Mouse (Mus musculus): Measurements from ENCODE around the gene Ctsh.
A peak's percentile ranks its signal among the peaks of the same experiment; 100 is the strongest.

Gene Ctsh

DNA sequence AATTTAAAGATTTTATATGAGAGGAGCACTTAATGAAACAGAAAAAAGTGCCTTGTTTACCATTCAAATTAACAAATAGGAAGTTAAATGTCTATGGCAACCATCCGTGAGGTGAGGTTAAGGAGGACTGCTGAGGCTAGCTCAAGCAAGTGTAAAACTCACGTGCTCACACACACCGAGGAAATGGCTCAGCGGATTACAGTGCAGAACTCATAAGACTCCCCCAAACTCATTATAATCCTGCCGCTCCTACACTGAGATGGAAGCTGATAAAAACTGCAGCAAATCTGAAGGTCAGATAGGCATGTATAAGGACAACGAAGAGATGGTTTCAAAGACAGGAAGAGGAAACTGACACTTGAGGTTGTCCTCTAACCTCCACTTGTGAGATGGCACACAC lies 55.4 kb downstream of the Ctsh start:
- no peak for DNase-seq (ENCODE audit: low read depth, low spot score)

DNA sequence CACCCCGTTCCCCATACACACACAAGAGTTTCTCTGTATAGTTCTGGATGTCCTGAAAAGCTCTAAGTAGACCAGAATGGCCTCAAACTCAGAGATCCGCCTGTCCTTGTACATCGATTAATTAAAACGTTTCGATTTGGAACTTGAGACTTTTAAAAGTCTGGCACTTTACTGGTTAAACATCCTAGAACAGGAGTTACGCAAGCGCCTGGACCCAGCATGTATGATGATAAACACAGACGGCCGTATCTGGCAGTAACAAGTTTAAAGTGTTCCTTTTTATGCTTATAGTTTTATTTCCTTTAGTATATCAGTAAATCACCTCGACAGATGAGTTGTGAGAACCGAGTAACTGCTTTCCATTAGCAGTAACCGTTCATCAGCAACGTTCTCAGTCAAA lies 59.2 kb downstream of the Ctsh start:
- no peak for DNase-seq (ENCODE audit: low read depth, low spot score)

DNA sequence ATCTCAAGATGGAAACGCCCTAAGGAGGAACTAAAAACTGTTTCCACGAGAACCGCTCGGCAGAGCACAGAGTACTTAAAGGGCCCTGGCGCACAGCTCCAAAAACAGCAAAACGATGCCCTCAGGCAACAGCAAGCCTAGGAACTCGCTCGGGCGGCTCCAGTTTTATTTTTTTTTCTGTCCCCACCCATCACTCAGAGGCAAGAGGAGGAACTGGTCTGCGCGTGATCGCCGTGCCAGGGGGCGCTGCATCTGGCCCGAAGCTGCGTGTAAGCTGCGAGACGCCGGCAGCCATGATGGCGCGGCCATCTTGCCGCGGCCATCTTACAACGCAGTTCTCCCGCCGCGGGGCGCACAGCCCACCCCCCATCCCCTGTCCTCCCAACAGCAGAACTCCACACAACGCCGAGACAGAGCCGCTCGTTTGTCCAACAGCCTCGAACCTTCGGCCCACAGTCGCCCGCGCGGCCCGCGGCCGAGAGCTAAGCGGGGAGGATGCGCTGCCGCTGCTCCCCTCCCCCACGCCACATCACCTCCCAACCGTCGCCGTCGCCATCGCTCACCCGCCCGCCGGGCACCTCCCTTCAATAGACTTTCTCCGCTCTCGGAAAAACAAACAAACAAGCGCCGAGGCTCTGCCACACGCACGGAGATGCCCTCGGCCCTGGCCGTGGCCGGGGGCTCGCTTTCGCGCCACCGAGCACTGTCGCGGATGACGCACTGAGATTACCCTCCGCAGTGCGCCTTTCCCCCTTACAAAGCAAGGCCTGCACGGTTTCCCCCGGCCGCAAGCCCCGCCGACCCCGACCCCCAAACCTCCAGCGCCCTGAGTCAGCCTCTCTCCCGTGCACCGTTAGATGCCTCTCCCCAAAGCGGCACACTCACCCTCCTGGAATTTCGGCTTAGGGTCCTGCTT lies 60.0 kb downstream of the Ctsh start:
- DNase-seq (ENCODE audit: low read depth, low spot score) = peak; percentile 92

DNA sequence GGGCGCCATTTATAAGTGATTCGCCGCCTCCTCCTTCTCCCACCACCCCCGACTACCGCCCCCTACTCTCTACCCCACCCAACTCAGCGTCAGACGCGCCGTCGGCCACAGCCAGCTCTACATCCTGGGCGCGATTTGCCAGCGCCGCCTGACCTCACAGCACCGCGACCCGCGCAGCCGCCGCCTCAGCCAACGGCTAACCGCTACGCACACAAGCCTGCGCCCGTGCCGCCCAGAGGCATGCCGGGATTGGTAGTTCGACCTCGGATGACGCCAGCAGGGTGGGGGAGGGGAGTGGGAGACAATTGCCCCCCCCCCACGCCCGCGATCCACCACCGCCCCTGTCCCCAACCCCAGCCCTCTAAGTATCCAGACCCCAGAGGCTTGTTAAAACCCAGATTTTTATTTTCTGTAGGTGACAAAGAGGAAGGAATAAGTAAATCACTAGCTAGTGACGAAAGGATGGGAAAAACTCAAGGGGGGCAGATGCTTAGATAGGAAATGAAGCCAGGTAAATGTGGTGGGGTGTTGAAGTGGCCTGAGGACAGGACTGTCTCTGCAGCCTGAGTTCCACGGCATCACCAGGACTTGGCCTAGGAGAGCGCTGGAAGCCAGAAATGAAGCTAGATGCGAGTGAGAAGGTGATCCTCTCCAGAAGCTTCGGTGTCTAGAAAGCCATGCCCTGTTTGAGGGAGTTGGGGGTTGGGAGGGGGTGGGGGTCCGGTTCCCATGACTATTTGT lies 60.8 kb downstream of the Ctsh start, which contains the start of gene Morf4l1:
Gene Morf4l1 (minus strand): TSS at position 208 of the 741 bp plus-strand sequence.
- peak; percentile 97 for DNase-seq (ENCODE audit: low read depth, low spot score)

DNA sequence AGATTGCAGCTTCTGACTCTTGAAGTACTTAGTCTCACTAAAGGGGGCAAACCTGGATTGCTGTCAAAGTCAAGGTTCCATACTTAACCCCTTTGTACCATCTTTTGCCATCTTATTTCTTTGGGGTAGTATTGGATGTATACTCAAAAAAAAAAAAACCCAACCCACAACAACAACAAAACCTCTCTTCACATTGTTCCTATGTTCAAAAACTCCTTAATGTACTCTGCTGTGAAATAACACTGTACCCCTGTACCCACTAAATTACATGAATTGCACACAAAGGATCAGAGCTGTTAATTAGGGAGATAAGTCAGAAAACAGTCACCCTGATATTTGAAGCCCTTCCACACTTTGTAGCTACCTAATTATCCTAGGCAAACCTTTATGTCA lies 61.4 kb downstream of the Ctsh start:
- no peak for DNase-seq (ENCODE audit: low read depth, low spot score)

DNA sequence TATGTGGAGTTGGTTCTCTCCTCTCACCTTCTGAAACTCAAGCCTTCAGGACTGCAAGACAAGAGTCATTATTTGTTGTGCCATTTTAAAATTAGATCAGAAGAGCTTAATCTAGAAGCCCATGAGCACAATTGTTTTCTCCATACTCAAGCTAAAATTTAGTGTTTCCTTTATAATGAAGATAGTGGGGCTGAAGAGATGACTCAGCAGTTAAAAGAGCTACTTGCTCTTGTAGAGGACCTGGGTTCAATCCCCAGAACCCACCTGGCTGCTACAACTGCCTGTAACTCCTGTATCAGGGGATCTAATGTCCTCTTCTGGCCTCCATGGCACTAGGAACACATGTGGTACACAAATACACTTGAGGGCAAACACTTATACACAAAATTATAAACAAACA lies 63.3 kb downstream of the Ctsh start:
- no peak for DNase-seq (ENCODE audit: low read depth, low spot score)

DNA sequence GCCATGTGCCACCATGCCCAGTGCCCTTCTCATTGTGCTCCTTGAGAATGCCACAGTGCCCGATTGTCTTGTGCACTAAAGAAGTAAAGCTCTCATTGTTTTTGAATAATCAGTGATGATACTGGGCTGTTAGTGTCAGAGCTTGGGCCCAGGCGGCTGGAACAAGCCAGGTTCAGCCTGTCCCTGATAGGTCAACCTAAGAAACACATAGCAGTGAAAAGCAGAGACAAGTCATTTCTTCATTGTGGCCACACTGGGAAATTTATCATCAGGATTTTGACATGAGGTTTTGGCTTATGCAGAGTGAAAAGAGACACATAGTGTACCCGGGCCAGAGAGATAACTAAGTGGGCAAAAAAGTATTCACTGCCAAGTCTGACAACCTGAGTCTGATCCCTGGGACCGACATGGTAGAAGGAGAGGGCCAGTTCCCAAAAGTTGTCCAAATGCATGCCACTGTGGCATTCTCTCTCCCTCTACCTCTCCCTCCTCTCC lies 68.3 kb downstream of the Ctsh start:
- DNase-seq (ENCODE audit: low read depth, low spot score) = no peak

DNA sequence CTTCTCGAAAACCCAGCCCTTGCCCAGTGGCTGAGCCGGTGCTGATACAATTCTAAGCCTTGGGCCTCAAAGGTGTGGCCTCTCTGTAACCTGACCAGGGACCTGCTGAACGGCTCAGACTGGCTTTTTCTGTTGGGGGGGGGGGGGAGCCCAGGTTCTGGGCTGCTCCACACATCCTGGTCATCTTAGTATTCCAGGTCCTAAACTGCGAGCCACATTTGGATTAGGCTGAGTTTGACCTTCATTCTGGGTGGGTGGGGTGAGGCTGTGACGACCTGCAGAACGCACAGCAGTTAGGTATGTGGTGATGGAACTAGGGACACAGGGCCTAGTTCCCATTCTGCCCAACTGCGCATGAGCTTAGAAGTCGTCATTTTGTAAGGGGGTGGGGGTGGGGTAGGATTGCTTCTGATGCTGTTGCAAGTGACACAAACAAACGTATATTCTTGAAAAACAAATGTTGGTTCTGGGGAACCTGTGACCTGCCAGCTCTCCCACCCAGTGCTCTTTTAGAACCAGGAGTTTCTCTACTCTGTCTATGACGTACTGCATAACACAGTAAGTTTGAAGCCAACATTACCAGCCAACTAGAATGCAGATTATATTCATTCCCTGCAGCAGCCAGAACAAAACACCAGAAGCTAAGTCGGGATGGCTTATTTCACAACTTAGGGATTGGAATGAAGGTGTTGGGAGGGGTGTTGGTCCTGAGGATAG lies 70.4 kb downstream of the Ctsh start:
- no peak for DNase-seq (ENCODE audit: low read depth, low spot score)

DNA sequence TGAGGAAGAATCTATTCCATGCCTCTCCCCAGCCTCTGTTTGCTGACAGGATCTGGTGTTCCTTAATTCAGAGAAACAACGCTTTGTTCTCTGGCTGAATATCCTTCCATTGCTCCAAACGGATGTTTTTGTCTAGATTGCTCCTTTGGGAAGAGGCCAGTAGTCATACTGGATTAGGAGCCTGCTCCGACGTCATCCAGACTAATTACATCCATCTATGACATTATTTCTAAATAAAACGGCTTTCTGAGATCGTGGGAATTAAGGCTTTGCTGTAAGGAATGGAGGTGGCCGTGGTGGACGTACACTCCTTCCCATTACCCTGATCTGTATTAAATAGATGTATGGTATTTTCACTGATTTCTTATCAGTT lies 70.9 kb downstream of the Ctsh start:
- DNase-seq (ENCODE audit: low read depth, low spot score) = no peak

Data from mesoderm, embryonic 11.5 days (tissue).